Mouse (Mus musculus) liver, embryonic 14.5 days (tissue): ENCODE data around the gene Med1. TPM values are rescaled to one million over a fixed set of nuclear protein-coding genes. Genes with fewer than 3 reads are reported as not detected.
"Not testable (repeated sequence)": the region's sequence is repeated elsewhere in the genome, so short reads cannot be mapped to it uniquely, and the experiment has no call there.

Source experiments
- ATAC-seq: fragments of 200-750 bp; cut with Nextera tagmentation; 2 replicates; pipeline ENCODE4 v1.8.0; 2017; ENCODE audit warnings: moderate number of reproducible peaks, mild to moderate bottlenecking, moderate library complexity; ENCODE audit not compliant: insufficient read depth
- DNase-seq, 3 experiments: peaks; one replicate each; pipeline ENCODE4 v3.0.0-alpha.2; 2012 to 2013; ENCODE audit warnings: low read depth in 3 of 3, low spot score in 3 of 3
- H3K27ac ChIP-seq: fragments of 300-500 bp; sonication (generic); 2 replicates; pipeline ENCODE4 v1.5.1; 2014; ENCODE audit warnings: moderate library complexity, mild to moderate bottlenecking, control low read depth, inconsistent platforms
- H3K27me3 ChIP-seq: fragments of 300-500 bp; sonication (generic); 2 replicates; pipeline ENCODE4 v1.6.1; 2014; ENCODE audit warnings: mild to moderate bottlenecking, low read length, moderate library complexity; ENCODE audit not compliant: control insufficient read depth, insufficient read depth
- H3K36me3 ChIP-seq: fragments of 300-500 bp; sonication (generic); replicated peaks from 2 replicates; pipeline ENCODE4 v1.6.1; 2014; ENCODE audit warnings: low read depth; ENCODE audit not compliant: control insufficient read depth, insufficient read depth
- H3K4me1 ChIP-seq, 2 experiments: fragments of 200-500 bp in 1 of 2; fragments of 300-500 bp in 1 of 2; sonication (generic) in 1 of 2; replicated peaks; 2 replicates each; pipeline ENCODE4 v1.6.1; 2012 to 2014; ENCODE audit warnings: antibody characterized with exemption in 1 of 2, inconsistent platforms in 1 of 2, low read length in 1 of 2; ENCODE audit not compliant: control insufficient read depth in 2 of 2, insufficient read depth in 2 of 2
- H3K4me2 ChIP-seq: fragments of 300-500 bp; sonication (generic); 2 replicates; pipeline ENCODE4 v1.6.1; 2014; ENCODE audit warnings: low read depth, mild to moderate bottlenecking, control low read depth, moderate library complexity
- H3K4me3 ChIP-seq, 2 experiments: fragments of 200-500 bp in 1 of 2; fragments of 300-500 bp in 1 of 2; sonication (generic) in 1 of 2; 2 replicates each; pipeline ENCODE4 v1.5.1; 2012 to 2014; ENCODE audit warnings: low read depth in 2 of 2, low read length in 2 of 2, mild to moderate bottlenecking in 2 of 2, control low read depth in 1 of 2, inconsistent platforms in 1 of 2, moderate library complexity in 1 of 2; ENCODE audit not compliant: insufficient read depth in 1 of 2
- H3K9ac ChIP-seq: fragments of 300-500 bp; sonication (generic); replicated peaks from 2 replicates; pipeline ENCODE4 v1.6.1; 2014; ENCODE audit warnings: mild to moderate bottlenecking, control low read depth, moderate library complexity
- H3K9me3 ChIP-seq: fragments of 300-500 bp; sonication (generic); 2 replicates; pipeline ENCODE4 v1.6.1; 2016; ENCODE audit warnings: low read length, mixed read lengths; ENCODE audit not compliant: control insufficient read depth
- CTCF ChIP-seq: IDR thresholded peaks from 2 replicates; pipeline ENCODE4 v1.5.1; 2016; ENCODE audit warnings: antibody characterized with exemption, low read depth, control low read depth
- EP300 ChIP-seq: IDR thresholded peaks from 2 replicates; pipeline ENCODE4 v1.6.1; 2016; ENCODE audit warnings: antibody characterized with exemption, low read depth
- WGBS: fragments of 180-500 bp; shearing (Covaris S2); extraction: QIAGEN DNeasy Blood & Tissue Kit; methylation state at CpG from one replicate; pipeline ENCODE4 v1.1.7; 2014; ENCODE audit not compliant: insufficient replicate concordance; 5-methylcytosine and 5-hydroxymethylcytosine counted together
- polyA plus RNA-seq, 2 experiments: library from polyadenylated mRNA; depleted of rRNA in 1 of 2; stranded (reverse) in 1 of 2; unstranded in 1 of 2; fragments of >200 nt; fragmentation: Nextera tagmentation in 1 of 2; extraction: Ambion mirVana in 1 of 2; gene quantifications; 2 replicates each; pipeline versions ENCODE4 v1.2.1 to v1.2.3; 2012 to 2014

Med1 gene
- polyA plus RNA-seq, 2 experiments: 8.7 to 19.7 TPM

- H3K9ac ChIP-seq, DNase-seq, H3K27ac ChIP-seq, H3K4me2 ChIP-seq, H3K27me3 ChIP-seq, H3K4me3 ChIP-seq, ATAC-seq, H3K9me3 ChIP-seq: not testable (repeated sequence)
- WGBS: 66% methylated on average over 4 of the region's 5 CpGs
- Histone ChIP-seq H3K36me3 (peaks cover 47% of the 10 kb centered on the region), H3K4me1 (peaks cover 13 to 16% of the 10 kb centered on the region in 2 experiments)
- 0 out of 2 replicates have a peak, but pooled peaks have one; percentile 8 for TF ChIP-seq CTCF
Measured at GRCm38 (mm10) chr11:98209661-98210060, 16.6 kb upstream of the Med1 start.

- not testable (repeated sequence) for H3K27ac ChIP-seq, H3K9me3 ChIP-seq, H3K27me3 ChIP-seq, H3K4me1 ChIP-seq, H3K9ac ChIP-seq, DNase-seq, ATAC-seq
- 51% methylated on average over 3 of the region's 3 CpGs for WGBS
- Histone ChIP-seq H3K36me3 (peaks cover 26% of the 10 kb centered on the region), H3K4me2 (peak overlapping the region; percentile 70), H3K4me3 (peak overlapping the region in 1 of 2 experiments; percentile 50; a peak in 2 of 4 replicates)
Measured at GRCm38 (mm10) chr11:98206281-98206680, 13.2 kb upstream of the Med1 start.

GRCm38 (mm10) chr11:98205463-98205862, 12.4 kb upstream of the Med1 start:
- peaks cover 3 to 7% of the 10 kb centered on the region in 2 experiments for H3K4me1 ChIP-seq
- no peak for DNase-seq
- H3K9ac ChIP-seq: peak overlapping the region; percentile 36; the same call in 1 of the 2 replicates
- peaks cover 18% of the 10 kb centered on the region for H3K36me3 ChIP-seq
- H3K27ac ChIP-seq: no peak overlapping the region
- peak overlapping the region; percentile 50 to 88; a peak in 3 of 4 replicates for H3K4me3 ChIP-seq
- H3K27me3 ChIP-seq: no peaks in the 10 kb centered on the region
- ATAC-seq: no peak
- H3K4me2 ChIP-seq: peak overlapping the region; percentile 70
- TF ChIP-seq CTCF (no peak), EP300 (no peak)
- H3K9me3 ChIP-seq: no peaks in the 10 kb centered on the region

- ATAC-seq (no peak), DNase-seq (peak in 2 of 3 experiments; percentile 12 to 42)
- Histone ChIP-seq H3K9ac (peak overlapping the region; percentile 97), H3K4me2 (peak overlapping the region; percentile 71), H3K4me3 (peak overlapping the region; percentile 79 to 88), H3K9me3 (no peaks in the 10 kb centered on the region), H3K27ac (peak overlapping the region; percentile 90), H3K36me3 (peaks cover 11% of the 10 kb centered on the region), H3K27me3 (no peaks in the 10 kb centered on the region), H3K4me1 (peaks cover 3 to 7% of the 10 kb centered on the region in 2 experiments)
- WGBS: under 1% methylated on average over 16 of the region's 16 CpGs
- no peak for TF ChIP-seq CTCF
- TF ChIP-seq EP300: no peak
Measured at GRCm38 (mm10) chr11:98203931-98204421, 10.9 kb upstream of the Med1 start.

- no peak for DNase-seq
- Histone ChIP-seq H3K36me3 (peaks cover 7% of the 10 kb centered on the region), H3K9ac (peak overlapping the region; percentile 97), H3K9me3 (no peaks in the 10 kb centered on the region), H3K27ac (peak overlapping the region; percentile 90), H3K4me2 (peak overlapping the region; percentile 71), H3K4me1 (peaks cover 3 to 7% of the 10 kb centered on the region in 2 experiments), H3K4me3 (peak overlapping the region; percentile 79 to 88), H3K27me3 (no peaks in the 10 kb centered on the region)
- WGBS: under 1% methylated on average over 37 of the region's 37 CpGs
- no peak for TF ChIP-seq CTCF
- no peak for TF ChIP-seq EP300
- no peak; the same call in 1 of the 2 replicates for ATAC-seq
Measured at GRCm38 (mm10) chr11:98203351-98203911, 10.3 kb upstream of the Med1 start.
